14 mouse cellular contexts compared by ENCODE assay signal in genomic region chr19:20720298-20720697, GRCm38 (mm10).
"Had no signal": no experiment of that assay in that cellular context is flagged by ENCODE, and none has a peak within 500 bp of the region (broad histone marks: within the 10 kb centered on the region; RNA-seq: fewer than 3 reads in every experiment).

No protein-coding gene starts in this region.

- DNase-seq: gastrocnemius, postnatal 14 days; gastrocnemius, postnatal 36 days; heart, adult 11 months; heart, adult 2 months; heart, postnatal 14 days; heart, postnatal 36 days; kidney, adult 11 months; kidney, adult 2 months; kidney, adult 9 months; kidney, postnatal 14 days; kidney, postnatal 36 days; layer of hippocampus, adult 9-11 months; layer of hippocampus, postnatal 36 days; left cerebral cortex, postnatal 4 days had no signal
